Mouse (Mus musculus): ENCODE data around the gene Caln1. TPM values are rescaled to one million over a fixed set of nuclear protein-coding genes. Genes with fewer than 3 reads are reported as not detected.

Gene Caln1
- polyA plus RNA-seq, 1 experiment from 2014 or later: not detected

- peak; percentile 9 for DNase-seq (ENCODE audit: low spot score)
Measured at GRCm38 (mm10) chr5:130718385-130718784, 349.1 kb downstream of the Caln1 start.

GRCm38 (mm10) chr5:130742171-130742570 lies 372.9 kb downstream of the Caln1 start:
- no peak overlapping the region for H3K9ac ChIP-seq (replicated peaks; ENCODE audit: low read depth)
- H3K36me3 ChIP-seq (ENCODE audit: insufficient read depth, low read length): no peaks in the 10 kb centered on the region
- DNase-seq (ENCODE audit: low spot score) (no peak), ATAC-seq (no peak)
- TF ChIP-seq CTCF (IDR thresholded peaks at IDR 0.05): no peak
- no peak for TF ChIP-seq EP300 (IDR thresholded peaks at IDR 0.05)
- H3K27ac ChIP-seq (ENCODE audit: low read length): no peak overlapping the region
- H3K9me3 ChIP-seq (ENCODE audit: low read length): no peaks in the 10 kb centered on the region
- 85% methylated on average over 13 of the region's 13 CpGs for WGBS
- H3K27me3 ChIP-seq (replicated peaks; ENCODE audit: insufficient read depth, low read length): no peaks in the 10 kb centered on the region
- H3K4me2 ChIP-seq (replicated peaks; ENCODE audit: low read depth, low read length): no peak overlapping the region
- H3K4me1 ChIP-seq (ENCODE audit: insufficient read depth, low read depth, low read length): no peaks in the 10 kb centered on the region
- no peak overlapping the region for H3K4me3 ChIP-seq (ENCODE audit: low read depth, low read length)

More at GRCm38 (mm10) chr5:130718385-130718784, 349.1 kb downstream of the Caln1 start:
- no peak overlapping the region for H3K4me2 ChIP-seq (replicated peaks; ENCODE audit: low read depth, low read length)
- no peaks in the 10 kb centered on the region for H3K36me3 ChIP-seq (ENCODE audit: insufficient read depth, low read length)
- TF ChIP-seq EP300 (IDR thresholded peaks at IDR 0.05): no peak
- peak; percentile 27; the same call in 1 of the 2 replicates for TF ChIP-seq CTCF (IDR thresholded peaks at IDR 0.05)
- no peak overlapping the region for H3K4me3 ChIP-seq (ENCODE audit: low read depth, low read length)
- no peaks in the 10 kb centered on the region for H3K27me3 ChIP-seq (replicated peaks; ENCODE audit: insufficient read depth, low read length)
- WGBS: 57% methylated on average over 9 of the region's 9 CpGs
- no peak for ATAC-seq
- H3K4me1 ChIP-seq (ENCODE audit: insufficient read depth, low read depth, low read length): no peaks in the 10 kb centered on the region
- no peak overlapping the region for H3K9ac ChIP-seq (replicated peaks; ENCODE audit: low read depth)
- H3K27ac ChIP-seq (ENCODE audit: low read length): no peak overlapping the region
- H3K9me3 ChIP-seq (ENCODE audit: low read length): no peaks in the 10 kb centered on the region

- H3K9ac ChIP-seq (replicated peaks; ENCODE audit: low read depth): no peak overlapping the region
- no peak overlapping the region for H3K27ac ChIP-seq (ENCODE audit: low read length)
- H3K9me3 ChIP-seq (ENCODE audit: low read length): no peaks in the 10 kb centered on the region; the same call in 1 of the 2 replicates
- DNase-seq (ENCODE audit: low spot score) (no peak), ATAC-seq (no peak)
- no peak overlapping the region for H3K4me3 ChIP-seq (ENCODE audit: low read depth, low read length)
- no peak overlapping the region for H3K4me2 ChIP-seq (replicated peaks; ENCODE audit: low read depth, low read length)
- no peaks in the 10 kb centered on the region for H3K27me3 ChIP-seq (replicated peaks; ENCODE audit: insufficient read depth, low read length)
- no peaks in the 10 kb centered on the region for H3K36me3 ChIP-seq (ENCODE audit: insufficient read depth, low read length)
- TF ChIP-seq EP300 (IDR thresholded peaks at IDR 0.05): no peak
- peak; percentile 16; the same call in 1 of the 2 replicates for TF ChIP-seq CTCF (IDR thresholded peaks at IDR 0.05)
- H3K4me1 ChIP-seq (ENCODE audit: insufficient read depth, low read depth, low read length): no peaks in the 10 kb centered on the region
- WGBS: 83% methylated on average over 3 of the region's 3 CpGs
Measured at GRCm38 (mm10) chr5:130757517-130757916, 388.3 kb downstream of the Caln1 start.

DNA sequence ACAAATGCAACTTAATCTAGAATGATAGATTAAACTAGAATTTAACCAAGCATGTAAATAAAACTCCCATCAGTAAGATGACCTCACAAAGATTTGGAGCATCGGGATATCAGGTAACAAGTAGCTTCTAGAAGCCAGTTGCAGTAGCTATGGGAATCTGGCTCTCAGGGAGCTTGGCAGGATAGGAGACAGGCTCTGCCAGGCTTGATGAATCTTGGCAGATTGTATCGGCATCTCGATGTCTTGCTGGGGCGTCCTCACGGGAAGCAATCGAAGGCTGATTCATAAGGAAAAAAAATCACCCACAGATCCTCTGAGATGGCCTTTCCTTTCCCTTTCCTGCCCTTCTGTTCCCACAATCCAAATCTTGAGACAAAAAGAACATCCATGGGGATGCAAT lies 396.5 kb downstream of the Caln1 start:
- no peaks in the 10 kb centered on the region for H3K4me1 ChIP-seq (ENCODE audit: insufficient read depth, low read depth, low read length)
- no peaks in the 10 kb centered on the region for H3K9me3 ChIP-seq (ENCODE audit: low read length)
- H3K9ac ChIP-seq (replicated peaks; ENCODE audit: low read depth): no peak overlapping the region
- no peaks in the 10 kb centered on the region for H3K27me3 ChIP-seq (replicated peaks; ENCODE audit: insufficient read depth, low read length)
- H3K27ac ChIP-seq (ENCODE audit: low read length): no peak overlapping the region
- 87% methylated on average over 6 of the region's 6 CpGs for WGBS
- H3K4me3 ChIP-seq (ENCODE audit: low read depth, low read length): no peak overlapping the region
- no peak overlapping the region for H3K4me2 ChIP-seq (replicated peaks; ENCODE audit: low read depth, low read length)
- ATAC-seq: no peak
- H3K36me3 ChIP-seq (ENCODE audit: insufficient read depth, low read length): no peaks in the 10 kb centered on the region
- no peak for DNase-seq (ENCODE audit: low spot score)
- TF ChIP-seq CTCF (IDR thresholded peaks at IDR 0.05) (no peak), EP300 (IDR thresholded peaks at IDR 0.05) (no peak)

- 67% methylated on average over 5 of the region's 5 CpGs for WGBS
- H3K4me1 ChIP-seq (ENCODE audit: insufficient read depth, low read depth, low read length): no peaks in the 10 kb centered on the region
- DNase-seq (ENCODE audit: low spot score): no peak
- no peak overlapping the region for H3K27ac ChIP-seq (ENCODE audit: low read length)
- H3K4me2 ChIP-seq (replicated peaks; ENCODE audit: low read depth, low read length): no peak overlapping the region
- H3K27me3 ChIP-seq (replicated peaks; ENCODE audit: insufficient read depth, low read length): no peaks in the 10 kb centered on the region
- no peak for ATAC-seq
- TF ChIP-seq EP300 (IDR thresholded peaks at IDR 0.05) (no peak), CTCF (IDR thresholded peaks at IDR 0.05) (no peak)
- no peaks in the 10 kb centered on the region for H3K9me3 ChIP-seq (ENCODE audit: low read length)
- H3K36me3 ChIP-seq (ENCODE audit: insufficient read depth, low read length): no peaks in the 10 kb centered on the region
- no peak overlapping the region for H3K4me3 ChIP-seq (ENCODE audit: low read depth, low read length)
- H3K9ac ChIP-seq (replicated peaks; ENCODE audit: low read depth): no peak overlapping the region
Measured at GRCm38 (mm10) chr5:130771061-130771741, 401.9 kb downstream of the Caln1 start.

- no peak overlapping the region for H3K9ac ChIP-seq (replicated peaks; ENCODE audit: low read depth)
- no peaks in the 10 kb centered on the region for H3K9me3 ChIP-seq (ENCODE audit: low read length)
- no peaks in the 10 kb centered on the region for H3K36me3 ChIP-seq (ENCODE audit: insufficient read depth, low read length)
- H3K4me1 ChIP-seq (ENCODE audit: insufficient read depth, low read depth, low read length): no peaks in the 10 kb centered on the region
- ATAC-seq (no peak), DNase-seq (ENCODE audit: low spot score) (no peak)
- no peak overlapping the region for H3K27ac ChIP-seq (ENCODE audit: low read length)
- 87% methylated on average over 6 of the region's 6 CpGs for WGBS
- no peaks in the 10 kb centered on the region for H3K27me3 ChIP-seq (replicated peaks; ENCODE audit: insufficient read depth, low read length)
- H3K4me2 ChIP-seq (replicated peaks; ENCODE audit: low read depth, low read length): no peak overlapping the region
- no peak overlapping the region for H3K4me3 ChIP-seq (ENCODE audit: low read depth, low read length)
- TF ChIP-seq EP300 (IDR thresholded peaks at IDR 0.05) (no peak), CTCF (IDR thresholded peaks at IDR 0.05) (no peak)
Measured at GRCm38 (mm10) chr5:130772491-130772890, 403.2 kb downstream of the Caln1 start.
